Mouse (Mus musculus) midbrain, embryonic 14.5 days (tissue): ENCODE data around the gene Chac2. TPM values are rescaled to one million over a fixed set of nuclear protein-coding genes. Genes with fewer than 3 reads are reported as not detected.

Experiments
- polyA plus RNA-seq: library from polyadenylated mRNA; unstranded; fragments of >200 nt; fragmentation: Nextera tagmentation; extraction: Ambion mirVana; gene quantifications from 2 replicates; pipeline ENCODE4 v1.2.1, GENCODE M21; 2014

Chac2 gene
- polyA plus RNA-seq, 1 experiment from 2014 or later: 33.5 TPM

Other genes starting within 250 kb of the Chac2 start
- gene Psme4, start 214.6 kb downstream of the Chac2 start, polyA plus RNA-seq: 28.8 and 30.9 TPM in 2 replicates
- 7.4 and 8.8 TPM in 2 replicates for gene Gpr75, start 101.0 kb downstream of the Chac2 start, polyA plus RNA-seq
- gene Asb3, start 100.9 kb downstream of the Chac2 start, polyA plus RNA-seq: 29.8 and 35.6 TPM in 2 replicates
- gene Erlec1, start 32.0 kb downstream of the Chac2 start, polyA plus RNA-seq: 13.5 and 14.4 TPM in 2 replicates
- gene Gm17332, start 196.1 kb upstream of the Chac2 start, polyA plus RNA-seq: not detected in 2 replicates